Comparison of ENCODE assay signal across 11 mouse cellular contexts in genomic region chr8:120144652-120145301, GRCm38 (mm10). TPM values are rescaled to one million over a fixed set of nuclear protein-coding genes. Genes with fewer than 3 reads are reported as not detected.
A peak's percentile ranks its signal among the peaks of the same experiment; 100 is the strongest.
DNase-seq lines count a peak whose midpoint lies in the region; ATAC-seq lines count a peak whose summit lies in the region.
"Had no signal": no experiment of that assay in that cellular context is flagged by ENCODE, and none has a peak within 500 bp of the region (broad histone marks: within the 10 kb centered on the region; RNA-seq: fewer than 3 reads in every experiment).

No protein-coding gene starts in this region.

- no peak overlapping the region for H3K4me3 ChIP-seq in forebrain, embryonic 14.5 days (ENCODE audit: low read depth, low read length)
- H3K4me3 ChIP-seq: megakaryocyte, embryonic 14.5 days had no signal

- 0 out of 2 replicates have a peak overlapping the region, but pooled peaks have one; percentile 3 for H3K9ac ChIP-seq in forebrain, embryonic 14.5 days (ENCODE audit: low read length)

- H3K4me1 ChIP-seq in forebrain, embryonic 14.5 days (ENCODE audit: control insufficient read depth, insufficient read depth, low read length) = peaks cover 19% of the 10 kb centered on the region

- peak; percentile 78 for ATAC-seq in forebrain, embryonic 14.5 days

- H3K9me3 ChIP-seq in forebrain, embryonic 14.5 days (replicated peaks; ENCODE audit: control insufficient read depth, low read length) = no peaks in the 10 kb centered on the region

- H3K27me3 ChIP-seq in forebrain, embryonic 14.5 days (replicated peaks; ENCODE audit: control insufficient read depth, insufficient read depth, low read length) = no peaks in the 10 kb centered on the region

- H3K27ac ChIP-seq in forebrain, embryonic 14.5 days (ENCODE audit: low read depth, low read length) = peak overlapping the region; percentile 77

- WGBS in forebrain, embryonic 14.5 days = 63% methylated on average over 12 of the region's 12 CpGs

- H3K36me3 ChIP-seq in forebrain, embryonic 14.5 days (ENCODE audit: control insufficient read depth, insufficient read depth, low read length) = no peaks in the 10 kb centered on the region

- peak; percentile 46 for DNase-seq in layer of hippocampus, adult 9-11 months
- DNase-seq in layer of hippocampus, postnatal 10 days (ENCODE audit: low spot score in 2 of 2) = no peak
- peak; percentile 44 for DNase-seq in forebrain, embryonic 14.5 days (ENCODE audit: low spot score)
- peak; percentile 77 to 84 for DNase-seq in lung, adult 18-20 months
- DNase-seq in right cerebral cortex, postnatal 25 days = peak; percentile 55
- no peak for DNase-seq in embryo, embryonic 10 days (ENCODE audit: low spot score)
- no peak for DNase-seq in spleen, postnatal 36 days (ENCODE audit: low spot score in 2 of 2)
- DNase-seq in adrenal gland, postnatal 36 days = no peak

- H3K4me2 ChIP-seq in forebrain, embryonic 14.5 days (ENCODE audit: low read length) = no peak overlapping the region

RNA-seq across cellular contexts. Expression of gene 6430548M08Rik, which starts 30.8 kb away (rescaled TPM):
- total RNA-seq in layer of hippocampus, postnatal 10 days (2021) = 10 to 100 TPM; 76.5 to 86.8 TPM
- 20.4 and 30.1 TPM in 2 replicates for polyA plus RNA-seq in forebrain, embryonic 14.5 days (2014; fragmentation: Nextera tagmentation; extraction: Ambion mirVana)
- total RNA-seq in adrenal gland, postnatal 36 days (2021) = 100 to 1,000 TPM in 1 of 2 experiments, 10 to 100 TPM in 1; 77.7 to 152 TPM

RNA-seq across cellular contexts. Expression of gene Fam92b, which starts 32.5 kb away (rescaled TPM):
- not detected for total RNA-seq in layer of hippocampus, postnatal 10 days (2021)
- polyA plus RNA-seq in forebrain, embryonic 14.5 days (2014; fragmentation: Nextera tagmentation; extraction: Ambion mirVana) = 2.3 and 2.4 TPM in 2 replicates
- 1 to 10 TPM in 1 of 2 experiments, under 1 TPM in 1; 0.53 to 1.2 TPM for total RNA-seq in adrenal gland, postnatal 36 days (2021)
- total RNA-seq: common myeloid progenitor, adult 5-6 weeks; hematopoietic stem cell, adult 5-6 weeks had no signal

RNA-seq across cellular contexts. Expression of gene Zdhhc7, which starts 43.5 kb away (rescaled TPM):
- 10 to 100 TPM; 37.7 to 40.4 TPM for total RNA-seq in layer of hippocampus, postnatal 10 days (2021)
- polyA plus RNA-seq in forebrain, embryonic 14.5 days (2014; fragmentation: Nextera tagmentation; extraction: Ambion mirVana) = 19.5 and 21.8 TPM in 2 replicates
- 10 to 100 TPM; 40.3 to 55.6 TPM for total RNA-seq in adrenal gland, postnatal 36 days (2021)

Comparison
In these comparisons a context has a peak if more than half of its experiments do, and no peak if none do; other contexts are left out.
1. DNase-seq: peak in layer of hippocampus, adult 9-11 months (single experiment), forebrain, embryonic 14.5 days (single experiment), lung, adult 18-20 months (2 of 2) and right cerebral cortex, postnatal 25 days (single experiment); none in layer of hippocampus, postnatal 10 days (0 of 2), embryo, embryonic 10 days (single experiment), spleen, postnatal 36 days (0 of 2) and adrenal gland, postnatal 36 days (0 of 2).